Comparison of ENCODE assay signal across 11 mouse cellular contexts in the genomic region with DNA sequence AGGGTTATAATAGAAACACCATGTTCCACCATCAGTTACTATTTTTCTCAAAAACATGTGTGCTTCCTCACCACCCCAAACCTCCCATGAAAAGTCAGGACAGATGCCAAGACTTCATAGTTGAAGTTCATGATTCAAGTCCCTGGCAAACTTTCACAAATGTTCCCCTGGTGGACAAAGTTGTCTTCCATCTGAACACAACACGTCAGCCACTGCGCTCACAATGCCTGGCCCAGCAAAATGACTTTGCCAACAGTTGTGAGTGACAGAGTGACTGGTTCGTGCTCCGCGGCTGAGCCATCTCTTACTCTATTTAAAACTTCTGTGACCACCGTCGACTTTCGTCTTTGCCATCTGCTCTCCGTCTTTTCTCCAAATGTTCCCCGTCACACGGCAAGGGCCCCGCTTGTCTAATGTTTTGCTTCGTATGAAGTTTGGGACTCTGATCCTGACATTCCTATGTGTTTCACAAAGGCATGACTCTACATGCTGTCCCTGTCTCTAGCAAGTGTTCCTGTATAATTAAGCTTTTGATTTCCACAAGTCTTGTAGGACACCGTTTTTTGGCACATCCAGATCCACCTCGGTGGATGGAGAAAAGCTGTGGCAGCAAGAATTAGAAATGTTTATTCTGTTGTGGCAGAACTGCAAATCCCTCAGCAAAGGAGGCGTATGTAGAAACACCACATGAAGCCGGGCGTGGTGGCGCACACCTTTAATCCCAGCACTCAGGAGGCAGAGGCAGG.
A peak's percentile ranks its signal among the peaks of the same experiment; 100 is the strongest.
DNase-seq lines count a peak whose midpoint lies in the region; ATAC-seq and TF ChIP-seq lines count a peak whose summit lies in the region.
"Had no signal": no experiment of that assay in that cellular context is flagged by ENCODE, and none has a peak within 500 bp of the region (broad histone marks: within the 10 kb centered on the region; RNA-seq: fewer than 3 reads in every experiment).

No protein-coding gene starts in this region.

- H3K27ac ChIP-seq in kidney, adult 2 months (ENCODE audit: insufficient read depth, low read depth, low read length), result no peak overlapping the region
- H3K27ac ChIP-seq in embryonic facial prominence, embryonic 15.5 days (replicated peaks), result peak overlapping the region; percentile 56
- H3K27ac ChIP-seq in heart, embryonic 13.5 days (replicated peaks), result 0 out of 2 replicates have a peak overlapping the region, but pooled peaks have one; percentile 12
- H3K27ac ChIP-seq in lung, postnatal 0 days (ENCODE audit: low read length), result peak overlapping the region; percentile 55; the same call in 1 of the 2 replicates
- H3K27ac ChIP-seq: liver, embryonic 14.5 days had no signal

- TF ChIP-seq POLR2A in kidney, adult 2 months (IDR thresholded peaks at IDR 0.05; ENCODE audit: low read depth, low read length), result no peak

- H3K4me1 ChIP-seq in kidney, adult 2 months (ENCODE audit: control insufficient read depth, insufficient read depth, low read length), result no peaks in the 10 kb centered on the region
- peaks cover 22% of the 10 kb centered on the region for H3K4me1 ChIP-seq in embryonic facial prominence, embryonic 15.5 days
- no peaks in the 10 kb centered on the region; the same call in 1 of the 2 replicates for H3K4me1 ChIP-seq in heart, embryonic 13.5 days
- no peaks in the 10 kb centered on the region for H3K4me1 ChIP-seq in lung, postnatal 0 days (ENCODE audit: insufficient read depth, low read depth, low read length)

- WGBS in kidney, adult 2 months, result 83% methylated on average over 19 of the region's 19 CpGs
- WGBS in embryonic facial prominence, embryonic 15.5 days, result 48% methylated on average over 19 of the region's 19 CpGs
- 80% methylated on average over 19 of the region's 19 CpGs for WGBS in heart, embryonic 13.5 days
- 63% methylated on average over 19 of the region's 19 CpGs for WGBS in lung, postnatal 0 days

- H3K9ac ChIP-seq in embryonic facial prominence, embryonic 15.5 days, result no peak overlapping the region
- no peak overlapping the region for H3K9ac ChIP-seq in heart, embryonic 13.5 days
- no peak overlapping the region for H3K9ac ChIP-seq in lung, postnatal 0 days (replicated peaks; ENCODE audit: low read depth)
- H3K9ac ChIP-seq: liver, embryonic 14.5 days had no signal

- peak; percentile 13 for DNase-seq in kidney, adult 2 months
- DNase-seq in kidney, adult 11 months, result no peak
- DNase-seq in lung, postnatal 0 days (ENCODE audit: low spot score), result peak; percentile 92
- DNase-seq in right cerebral cortex, postnatal 14 days, result no peak
- DNase-seq in embryo, embryonic 10.5 days (ENCODE audit: low spot score), result no peak
- DNase-seq: cerebellum, adult 11 months; layer of hippocampus, adult 9-11 months had no signal

- no peak overlapping the region for H3K4me2 ChIP-seq in embryonic facial prominence, embryonic 15.5 days (replicated peaks)
- H3K4me2 ChIP-seq in heart, embryonic 13.5 days, result no peak overlapping the region
- no peak overlapping the region for H3K4me2 ChIP-seq in lung, postnatal 0 days (replicated peaks; ENCODE audit: low read depth, low read length)

- no peaks in the 10 kb centered on the region for H3K36me3 ChIP-seq in kidney, adult 2 months (ENCODE audit: control insufficient read depth, insufficient read depth, low read length)
- no peaks in the 10 kb centered on the region for H3K36me3 ChIP-seq in embryonic facial prominence, embryonic 15.5 days
- no peaks in the 10 kb centered on the region for H3K36me3 ChIP-seq in heart, embryonic 13.5 days
- H3K36me3 ChIP-seq in lung, postnatal 0 days (ENCODE audit: insufficient read depth, low read length), result no peaks in the 10 kb centered on the region

- H3K27me3 ChIP-seq in kidney, adult 2 months (replicated peaks; ENCODE audit: control insufficient read depth, insufficient read depth, low read length), result no peaks in the 10 kb centered on the region
- no peaks in the 10 kb centered on the region for H3K27me3 ChIP-seq in embryonic facial prominence, embryonic 15.5 days
- no peaks in the 10 kb centered on the region; the same call in 1 of the 2 replicates for H3K27me3 ChIP-seq in heart, embryonic 13.5 days (replicated peaks)
- no peaks in the 10 kb centered on the region for H3K27me3 ChIP-seq in lung, postnatal 0 days (replicated peaks; ENCODE audit: insufficient read depth, low read length)

- TF ChIP-seq EP300 in lung, postnatal 0 days (IDR thresholded peaks at IDR 0.05), result no peak; the same call in 1 of the 2 replicates

- peak; percentile 48; the same call in 1 of the 2 replicates for ATAC-seq in embryonic facial prominence, embryonic 15.5 days (ENCODE audit: insufficient number of reproducible peaks, low FRiP score, low TSS enrichment, low read depth)
- no peak for ATAC-seq in heart, embryonic 13.5 days (ENCODE audit: extremely low read depth, insufficient number of reproducible peaks, low FRiP score, low TSS enrichment)
- ATAC-seq in lung, postnatal 0 days, result peak; percentile 88
- ATAC-seq: activated CD4-positive, CD25-positive, alpha-beta regulatory T cell, adult 4 months had no signal

- no peak for TF ChIP-seq CTCF in kidney, adult 2 months (conservative IDR thresholded peaks at IDR 0.05; ENCODE audit: insufficient read depth, insufficient read length, low read depth, low read length)
- TF ChIP-seq CTCF in lung, postnatal 0 days (IDR thresholded peaks at IDR 0.05), result peak; percentile 63

- H3K9me3 ChIP-seq in embryonic facial prominence, embryonic 15.5 days (replicated peaks), result no peaks in the 10 kb centered on the region
- H3K9me3 ChIP-seq in heart, embryonic 13.5 days, result no peaks in the 10 kb centered on the region
- H3K9me3 ChIP-seq in lung, postnatal 0 days (ENCODE audit: low read length), result no peaks in the 10 kb centered on the region

- no peak overlapping the region for H3K4me3 ChIP-seq in kidney, adult 2 months (ENCODE audit: insufficient read depth, low read depth, low read length)
- no peak overlapping the region for H3K4me3 ChIP-seq in embryonic facial prominence, embryonic 15.5 days (replicated peaks)
- H3K4me3 ChIP-seq in heart, embryonic 13.5 days, result no peak overlapping the region
- no peak overlapping the region for H3K4me3 ChIP-seq in lung, postnatal 0 days (ENCODE audit: low read depth, low read length)

Comparison
In these comparisons a context has a peak if more than half of its experiments do, and no peak if none do; other contexts are left out.
1. DNase-seq: peak in kidney, adult 2 months (single experiment) and lung, postnatal 0 days (single experiment); none in kidney, adult 11 months (single experiment), right cerebral cortex, postnatal 14 days (single experiment) and embryo, embryonic 10.5 days (single experiment).